Mouse (Mus musculus) gastrocnemius, adult 2 months (tissue): ENCODE data around the gene Cd5. TPM values are rescaled to one million over a fixed set of nuclear protein-coding genes. Genes with fewer than 3 reads are reported as not detected.

Experiments
- DNase-seq: peaks from one replicate; pipeline ENCODE4 v3.0.0; 2022
- H3K27ac ChIP-seq: fragments of 200-600 bp; 2 replicates; pipeline ENCODE4 v1.8.1; 2022; ENCODE audit warnings: mild to moderate bottlenecking
- H3K4me3 ChIP-seq: fragments of 200-600 bp; 2 replicates; pipeline ENCODE4 v1.8.1; 2022; ENCODE audit warnings: mild to moderate bottlenecking, moderate library complexity
- CTCF ChIP-seq: fragments of 200-600 bp; IDR thresholded peaks from 2 replicates; pipeline ENCODE4 v1.8.1; 2022; ENCODE audit warnings: antibody characterized with exemption, mild to moderate bottlenecking, moderate library complexity
- intact Hi-C: fragments of 180-260 bp; cut with DNase I; formaldehyde crosslinking; loops from one replicate; pipeline ENCODE4 v1.15.1; 2025
- total RNA-seq, 2 experiments: library from RNA; stranded (reverse); gene quantifications; 2 replicates each; pipeline ENCODE4 v1.2.3; 2021

Cd5 gene
- total RNA-seq, 2 experiments from 2014 or later = not detected

GRCm38 (mm10) chr19:10768694-10769428, 30.1 kb upstream of the Cd5 start:
- Histone ChIP-seq H3K4me3 (no peak overlapping the region), H3K27ac (peak overlapping the region; percentile 63; the same call in 1 of the 2 replicates)
- intact Hi-C loops = no loop called here
- no peak for DNase-seq
- no peak for TF ChIP-seq CTCF

- no peak for DNase-seq
- Histone ChIP-seq H3K27ac (no peak overlapping the region), H3K4me3 (no peak overlapping the region)
- intact Hi-C loops = no loop called here
- no peak for TF ChIP-seq CTCF
Measured at GRCm38 (mm10) chr19:10767631-10768030, 28.8 kb upstream of the Cd5 start.

- no peak for DNase-seq
- TF ChIP-seq CTCF = no peak
- intact Hi-C loops = no loop called here
- no peak overlapping the region for H3K4me3 ChIP-seq
- no peak overlapping the region for H3K27ac ChIP-seq
Measured at GRCm38 (mm10) chr19:10763381-10764031, 24.7 kb upstream of the Cd5 start.

GRCm38 (mm10) chr19:10762468-10762867, 23.7 kb upstream of the Cd5 start:
- intact Hi-C loops = no loop called here
- DNase-seq = no peak
- Histone ChIP-seq H3K27ac (no peak overlapping the region), H3K4me3 (no peak overlapping the region)
- no peak for TF ChIP-seq CTCF

GRCm38 (mm10) chr19:10761794-10762415, 23.1 kb upstream of the Cd5 start:
- Histone ChIP-seq H3K27ac (no peak overlapping the region), H3K4me3 (no peak overlapping the region)
- TF ChIP-seq CTCF = no peak
- DNase-seq = no peak
- intact Hi-C loops = no loop called here

GRCm38 (mm10) chr19:10759983-10760831, 21.4 kb upstream of the Cd5 start:
- intact Hi-C loops = no loop called here
- DNase-seq = peak; percentile 83
- no peak for TF ChIP-seq CTCF
- H3K27ac ChIP-seq = peak overlapping the region; percentile 87
- peak overlapping the region; percentile 41 for H3K4me3 ChIP-seq

- Histone ChIP-seq H3K4me3 (peak overlapping the region; percentile 15; the same call in 1 of the 2 replicates), H3K27ac (peak overlapping the region; percentile 87)
- DNase-seq = no peak
- intact Hi-C loops = no loop called here
- no peak for TF ChIP-seq CTCF
Measured at GRCm38 (mm10) chr19:10759525-10759924, 20.7 kb upstream of the Cd5 start.

GRCm38 (mm10) chr19:10758708-10759107, 19.9 kb upstream of the Cd5 start:
- intact Hi-C loops = no loop called here
- H3K4me3 ChIP-seq = no peak overlapping the region
- DNase-seq = no peak
- peak overlapping the region; percentile 87 for H3K27ac ChIP-seq
- no peak for TF ChIP-seq CTCF

- no peak for TF ChIP-seq CTCF
- peak; percentile 65 for DNase-seq
- intact Hi-C loops = loop anchor here (1.0 kb wide), 1 partner anchor 23 kb away; no protein-coding TSS in a partner anchor
- Histone ChIP-seq H3K4me3 (no peak overlapping the region), H3K27ac (peak overlapping the region; percentile 87)
Measured at GRCm38 (mm10) chr19:10757526-10757925, 18.7 kb upstream of the Cd5 start.

GRCm38 (mm10) chr19:10757125-10757524, 18.3 kb upstream of the Cd5 start:
- H3K27ac ChIP-seq = peak overlapping the region; percentile 87
- H3K4me3 ChIP-seq = no peak overlapping the region
- no peak for DNase-seq
- no peak for TF ChIP-seq CTCF
- intact Hi-C loops = loop anchor here (1.0 kb wide), 1 partner anchor 23 kb away; no protein-coding TSS in a partner anchor

GRCm38 (mm10) chr19:10752646-10753045, 13.8 kb upstream of the Cd5 start:
- no peak for TF ChIP-seq CTCF
- H3K4me3 ChIP-seq = no peak overlapping the region
- no peak for DNase-seq
- no peak overlapping the region for H3K27ac ChIP-seq
- intact Hi-C loops = no loop called here

- H3K4me3 ChIP-seq = no peak overlapping the region
- intact Hi-C loops = no loop called here
- no peak for DNase-seq
- H3K27ac ChIP-seq = no peak overlapping the region
- TF ChIP-seq CTCF = no peak
Measured at GRCm38 (mm10) chr19:10752106-10752505, 13.3 kb upstream of the Cd5 start.
